Mouse (Mus musculus) CD4-positive helper T cell, adult 2 months (primary cell): Measurements from ENCODE around the gene Gpx4.
A peak's percentile ranks its signal among the peaks of the same experiment; 100 is the strongest.
"Not testable (repeated sequence)": the region's sequence is repeated elsewhere in the genome, so short reads cannot be mapped to it uniquely, and the experiment has no call there.

Experiments
- DNase-seq: peaks from one replicate; pipeline ENCODE4 v3.0.0-alpha.2; 2012; ENCODE audit warnings: low read depth, missing footprints, low spot score

Gpx4 gene

DNA sequence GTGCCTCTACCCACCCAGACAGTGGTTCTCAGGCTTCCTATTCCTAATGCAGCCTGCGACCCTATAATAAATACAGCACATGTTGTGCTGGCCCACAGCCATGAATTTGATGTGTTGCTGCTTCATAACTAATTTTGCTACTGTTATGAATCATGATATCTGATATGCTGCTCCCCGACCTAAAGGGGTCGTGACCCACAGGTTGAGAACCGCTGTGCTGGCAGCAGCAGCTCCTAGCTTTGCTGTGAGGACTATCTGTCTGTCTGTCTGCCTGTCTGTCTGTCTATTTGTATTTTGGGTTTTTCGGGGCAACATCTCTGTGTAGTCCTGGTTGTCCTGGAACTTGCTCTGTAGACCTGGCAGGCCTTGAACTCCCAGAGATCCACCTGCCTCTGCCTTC is 23.2 kb upstream of the Gpx4 start:
- peak; percentile 78 for DNase-seq

DNA sequence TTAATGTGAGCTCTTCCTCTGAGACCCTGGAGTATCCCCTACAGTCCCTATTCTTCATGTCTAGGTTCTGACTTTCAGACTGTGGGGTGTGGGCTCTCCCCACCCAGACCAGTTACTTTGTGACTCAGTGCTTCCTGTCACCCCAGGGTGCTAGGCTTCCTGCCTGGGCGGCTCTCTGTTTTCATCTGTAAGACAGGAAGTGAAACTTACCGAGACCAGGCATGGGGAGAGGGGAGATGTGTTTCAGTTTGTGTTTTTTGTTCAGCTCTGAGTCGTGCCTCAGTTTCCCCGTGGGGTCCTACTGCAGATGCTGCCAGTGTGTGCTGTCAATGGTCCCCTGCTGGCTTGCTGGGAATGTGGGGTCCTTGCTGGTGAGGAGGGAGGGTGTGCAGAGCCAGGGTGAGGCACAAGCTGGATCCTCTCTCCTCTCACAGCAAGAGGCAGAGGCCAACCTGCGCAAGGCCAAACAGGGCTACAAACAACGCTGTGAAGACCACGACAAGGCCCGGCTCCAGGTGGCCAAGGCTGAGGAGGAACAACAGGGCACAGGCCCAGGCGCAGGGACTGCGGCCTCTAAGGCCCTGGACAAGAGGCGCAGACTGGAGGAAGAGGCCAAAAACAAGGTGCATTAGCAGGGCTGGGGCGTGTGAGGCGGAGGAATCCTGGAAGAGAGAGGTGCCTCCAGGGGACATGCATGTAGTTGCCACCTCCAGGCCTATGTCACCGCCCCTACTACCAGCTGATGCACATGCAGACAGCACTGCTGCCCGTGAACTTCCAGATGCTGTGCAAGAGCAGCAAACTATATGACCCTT is 22.5 kb upstream of the Gpx4 start:
- DNase-seq = peak; percentile 91

DNA sequence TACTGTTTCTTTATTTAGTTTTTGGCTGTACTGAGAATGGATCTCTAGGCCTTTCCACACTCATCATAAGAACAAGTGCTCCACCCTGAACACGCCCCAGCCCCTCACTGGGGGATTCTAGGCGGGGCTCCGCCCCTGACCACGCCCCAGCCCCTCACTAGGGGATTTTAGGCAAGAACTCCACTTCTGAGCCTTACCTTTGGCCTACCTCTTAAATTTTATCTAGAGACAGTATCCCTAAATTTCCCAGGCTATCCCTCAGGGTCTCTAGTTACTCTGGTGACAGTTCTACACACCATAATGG is 22.0 kb upstream of the Gpx4 start:
- DNase-seq = no peak

DNA sequence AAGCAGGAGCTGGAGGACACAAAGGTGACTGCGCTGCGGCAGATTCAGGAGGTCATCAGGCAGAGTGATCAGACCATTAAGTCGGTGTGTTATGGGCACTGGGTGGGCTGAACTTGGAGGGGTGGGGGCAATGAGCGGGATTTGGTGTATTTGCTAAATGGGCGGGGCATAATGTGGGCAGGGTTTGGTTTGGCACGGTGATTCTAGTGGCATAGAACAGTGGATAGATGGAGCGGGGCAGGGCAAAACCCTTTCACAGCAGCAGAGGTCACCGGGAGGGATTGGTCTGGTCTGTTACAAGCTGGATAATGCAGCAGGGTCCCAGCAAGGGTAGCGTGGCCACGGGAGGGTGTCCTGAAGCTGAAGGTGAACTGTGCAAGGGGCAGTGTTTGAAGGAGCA is 21.5 kb upstream of the Gpx4 start:
- DNase-seq = peak; percentile 21

DNA sequence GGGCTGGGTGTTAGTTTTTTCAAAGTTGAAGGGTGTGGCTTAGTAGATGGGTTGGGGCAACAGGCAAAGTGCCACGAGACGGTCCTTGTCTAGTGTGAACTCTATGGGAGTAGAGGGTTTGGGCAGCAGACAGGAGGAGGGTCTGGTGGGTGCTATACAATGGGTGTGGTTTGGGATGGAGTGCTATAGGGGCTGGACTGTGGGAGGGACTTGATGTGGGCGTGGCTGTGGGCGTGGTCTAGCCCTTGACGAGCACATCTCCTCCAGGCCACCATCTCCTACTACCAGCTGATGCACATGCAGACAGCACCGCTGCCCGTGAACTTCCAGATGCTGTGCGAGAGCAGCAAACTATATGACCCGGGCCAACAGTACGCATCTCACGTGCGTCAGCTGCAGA is 21.1 kb upstream of the Gpx4 start:
- peak; percentile 67 for DNase-seq

DNA sequence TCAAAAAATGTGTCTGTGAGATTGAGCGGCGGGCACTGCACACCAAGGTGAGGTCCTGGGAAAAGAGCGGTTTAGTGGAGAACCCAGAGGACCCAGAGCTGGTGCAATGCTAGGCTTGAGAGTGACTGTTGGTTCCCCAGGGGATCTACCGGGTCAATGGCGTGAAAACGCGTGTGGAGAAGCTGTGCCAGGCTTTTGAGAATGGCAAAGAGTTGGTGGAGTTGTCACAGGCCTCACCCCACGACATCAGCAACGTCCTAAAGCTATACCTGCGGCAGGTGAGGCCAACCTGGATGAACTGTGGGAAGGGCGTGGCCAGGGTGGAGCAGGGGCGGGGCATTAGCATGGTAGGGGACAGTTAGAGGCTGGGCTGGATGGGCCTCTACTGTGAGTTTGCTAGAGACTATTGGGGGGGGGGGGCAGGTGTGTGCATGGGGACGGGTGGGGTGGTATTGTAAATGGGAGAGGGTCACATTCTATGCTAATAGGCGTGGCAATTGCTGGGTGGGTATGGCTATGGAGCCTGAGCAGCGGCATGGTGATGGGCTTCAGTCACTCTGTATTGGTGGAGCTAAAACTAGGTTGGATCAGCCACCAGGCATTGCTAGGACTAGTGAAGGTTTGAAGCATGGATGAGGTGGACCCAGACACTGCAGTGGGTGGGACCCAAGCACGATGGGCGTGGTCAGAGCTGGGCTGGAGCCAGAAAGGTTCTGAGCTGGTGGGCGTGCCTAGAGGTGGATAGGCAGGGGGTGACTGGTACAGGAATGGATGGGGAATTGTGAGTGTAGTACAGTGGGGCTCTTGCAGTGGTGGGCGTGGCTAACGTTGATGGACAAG is 19.1 kb upstream of the Gpx4 start:
- DNase-seq = no peak

DNA sequence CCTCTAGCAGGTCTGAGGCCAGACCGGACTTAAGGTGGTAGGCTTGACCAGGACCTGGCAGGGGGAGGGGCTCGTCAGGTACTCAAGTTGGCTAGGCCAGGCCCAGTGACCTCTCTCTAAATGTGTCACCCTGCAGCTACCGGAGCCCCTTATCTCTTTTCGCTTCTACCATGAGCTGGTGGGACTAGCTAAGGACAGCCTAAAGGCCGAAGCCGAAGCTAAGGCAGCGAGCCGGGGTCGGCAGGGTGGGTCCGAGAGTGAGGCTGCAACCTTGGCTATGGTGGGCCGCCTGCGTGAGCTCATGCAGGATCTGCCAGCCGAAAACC is 18.5 kb upstream of the Gpx4 start:
- no peak for DNase-seq

DNA sequence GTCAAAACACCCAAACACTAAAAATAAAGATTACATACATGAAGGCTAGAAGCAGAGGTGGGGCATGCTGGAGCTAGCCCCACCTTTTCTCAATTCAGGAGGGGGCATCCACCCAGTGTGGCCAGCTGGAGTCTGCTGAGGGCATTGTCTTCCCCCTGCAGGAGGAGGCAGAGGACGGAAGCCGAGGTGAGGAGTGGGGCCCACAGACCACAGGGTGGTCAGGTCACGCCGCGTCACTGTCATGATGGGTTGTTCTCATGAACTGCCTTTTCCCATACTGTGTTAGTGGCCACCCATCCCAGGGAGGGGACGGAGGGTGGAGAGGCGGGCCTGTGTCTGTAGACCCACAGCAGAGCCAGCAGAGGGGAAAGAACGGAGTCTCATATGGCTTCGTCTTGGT is 16.8 kb upstream of the Gpx4 start:
- DNase-seq = peak; percentile 26

DNA sequence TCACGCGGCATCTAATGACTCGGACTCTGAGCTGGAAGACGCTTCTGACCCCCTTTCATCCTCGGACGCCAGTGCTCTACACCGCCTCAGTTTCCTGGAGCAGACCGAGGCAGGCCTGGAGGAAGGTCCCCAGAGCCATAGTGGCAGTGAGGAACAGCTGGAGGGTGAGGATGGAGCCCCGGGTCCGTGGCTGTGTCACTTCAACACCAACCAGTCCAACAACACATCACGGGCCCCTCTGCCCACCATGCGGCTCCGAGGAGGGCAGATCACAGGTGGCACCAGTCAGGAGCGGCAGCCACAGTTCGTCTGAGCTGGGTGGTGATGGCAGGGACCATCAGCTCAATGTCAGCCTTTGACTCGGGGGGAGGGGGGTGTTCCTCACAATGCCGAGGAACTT is 16.2 kb upstream of the Gpx4 start:
- no peak for DNase-seq

DNA sequence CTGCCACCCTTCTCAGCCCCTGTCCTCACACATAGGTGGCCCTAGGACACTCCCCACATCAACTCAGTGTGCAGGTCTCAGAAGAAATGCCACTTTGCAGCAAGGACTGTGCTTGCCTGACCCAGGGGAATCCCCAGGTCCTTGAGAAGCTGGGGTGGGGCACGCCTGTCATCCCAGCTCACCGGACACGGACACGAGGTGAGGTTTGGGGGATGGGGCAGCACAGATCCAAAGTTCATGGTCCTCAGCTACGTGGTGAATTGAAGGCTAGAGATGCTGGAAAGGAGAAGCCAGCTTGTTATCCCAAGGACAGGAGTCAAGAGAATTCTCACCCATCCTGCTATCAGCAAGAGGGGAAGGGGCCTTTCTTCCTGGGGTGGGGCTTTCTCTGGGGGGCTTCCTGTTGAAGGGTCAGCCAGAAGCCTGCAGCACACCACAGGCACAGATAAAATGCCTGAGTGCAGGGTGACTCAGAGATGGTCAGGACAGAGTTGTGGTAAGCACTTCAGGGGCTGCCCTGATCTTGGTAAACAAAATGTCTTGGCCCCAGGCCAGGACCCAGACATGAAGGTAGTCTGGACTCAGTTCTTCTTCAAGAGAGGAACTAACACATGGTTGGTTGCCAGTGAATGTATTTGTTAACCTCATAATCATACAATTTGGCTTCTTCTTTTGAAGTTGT is 14.0 kb upstream of the Gpx4 start:
- peak; percentile 78 for DNase-seq

DNA sequence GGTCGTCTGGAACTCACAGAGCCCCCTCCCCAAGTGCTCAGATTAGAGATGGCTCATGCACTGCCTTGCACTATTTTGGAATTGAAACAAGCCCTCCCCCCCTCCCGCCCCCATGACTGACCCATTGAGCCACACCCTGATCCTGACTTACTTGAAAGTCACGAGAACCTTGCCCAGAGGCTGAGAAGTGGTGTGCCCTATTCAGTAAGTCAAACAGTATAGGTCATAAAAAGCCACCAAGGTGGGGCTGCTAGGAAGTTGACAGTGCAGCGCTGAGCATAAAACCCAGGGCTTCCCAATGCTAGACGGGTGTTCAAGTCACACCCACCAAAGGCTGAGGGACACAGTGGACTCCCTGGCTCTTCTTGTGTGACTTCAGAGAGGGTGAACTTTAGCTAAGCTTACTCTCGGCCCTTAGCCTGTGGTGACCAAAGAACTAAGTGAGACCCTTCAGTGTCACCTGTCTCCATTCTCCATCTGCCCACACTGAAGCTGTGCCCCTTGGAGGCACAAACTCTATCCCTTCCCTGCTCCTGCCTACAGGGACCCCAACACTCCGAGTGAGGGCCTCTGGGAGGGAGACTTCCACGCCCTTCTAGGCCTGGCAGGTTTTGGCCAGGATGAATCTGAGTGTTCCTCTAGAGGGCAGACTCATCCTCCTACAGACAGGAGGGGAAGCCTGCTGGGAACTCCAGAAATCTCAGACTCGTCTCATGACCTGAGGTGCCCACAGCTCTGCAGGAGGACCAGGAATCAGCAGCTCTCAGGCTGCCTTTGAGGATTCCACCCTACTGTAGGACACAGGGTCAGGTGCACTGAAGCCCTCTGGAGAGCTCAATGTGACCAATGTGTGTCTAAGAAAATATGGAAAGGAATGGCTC is 13.2 kb upstream of the Gpx4 start:
- no peak for DNase-seq

DNA sequence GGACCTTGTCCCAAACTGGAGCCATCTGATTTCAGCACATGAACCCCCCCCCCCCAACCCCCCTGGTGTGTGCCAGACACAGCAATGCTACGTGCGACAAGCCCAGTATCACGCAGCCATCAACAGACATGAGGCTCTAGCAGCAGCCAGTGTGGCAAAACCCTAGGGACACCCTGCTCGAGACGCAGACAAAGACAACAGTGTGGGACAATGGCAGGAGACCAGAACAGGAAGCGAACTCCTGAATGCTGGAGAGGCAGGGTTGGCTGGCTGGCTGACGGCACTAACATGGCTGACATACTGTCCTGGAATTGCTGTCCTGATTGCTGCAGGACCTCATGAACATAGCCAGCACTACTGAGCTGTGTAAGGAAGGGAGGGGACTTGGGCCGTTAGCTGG is 11.8 kb upstream of the Gpx4 start:
- DNase-seq = no peak

DNA sequence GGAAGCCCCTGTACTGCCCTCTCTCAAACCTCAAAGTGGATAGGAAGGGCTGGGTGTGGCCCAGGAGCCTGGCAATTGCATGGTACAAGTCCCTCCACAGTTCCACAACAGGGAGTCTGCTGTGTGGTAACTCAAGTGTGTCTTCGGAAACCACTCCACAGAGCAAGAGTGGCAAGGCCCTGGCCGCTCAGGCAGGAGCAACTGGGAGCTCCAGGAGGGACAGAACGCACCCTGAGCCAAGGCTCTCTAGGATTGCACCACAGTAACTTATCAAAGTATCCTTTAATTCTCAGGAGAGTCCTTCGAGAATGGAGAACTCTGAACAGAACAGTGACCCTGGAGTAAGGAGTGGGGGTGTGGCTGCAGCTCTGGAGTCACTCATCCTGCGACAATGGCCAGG is 11.3 kb upstream of the Gpx4 start:
- no peak for DNase-seq

DNA sequence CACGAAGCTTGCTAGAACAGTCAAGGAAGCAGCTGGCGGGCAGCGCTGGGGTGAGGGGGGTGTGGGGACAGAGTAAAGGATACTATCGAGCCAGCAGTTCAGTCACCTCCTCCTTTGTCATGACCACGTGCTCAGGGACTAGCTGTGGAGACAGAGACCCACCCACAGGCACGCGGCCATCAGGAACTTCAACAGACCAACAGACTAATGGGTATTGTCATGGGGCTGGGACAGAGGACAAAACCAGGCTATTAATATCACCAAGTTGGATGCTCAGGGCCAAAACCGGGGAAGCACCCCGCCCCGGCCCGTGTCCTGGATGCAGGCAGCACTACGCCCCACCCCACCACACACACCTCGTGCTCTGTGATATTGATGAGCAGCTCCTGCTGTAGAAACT is 10.1 kb upstream of the Gpx4 start:
- DNase-seq = no peak

DNA sequence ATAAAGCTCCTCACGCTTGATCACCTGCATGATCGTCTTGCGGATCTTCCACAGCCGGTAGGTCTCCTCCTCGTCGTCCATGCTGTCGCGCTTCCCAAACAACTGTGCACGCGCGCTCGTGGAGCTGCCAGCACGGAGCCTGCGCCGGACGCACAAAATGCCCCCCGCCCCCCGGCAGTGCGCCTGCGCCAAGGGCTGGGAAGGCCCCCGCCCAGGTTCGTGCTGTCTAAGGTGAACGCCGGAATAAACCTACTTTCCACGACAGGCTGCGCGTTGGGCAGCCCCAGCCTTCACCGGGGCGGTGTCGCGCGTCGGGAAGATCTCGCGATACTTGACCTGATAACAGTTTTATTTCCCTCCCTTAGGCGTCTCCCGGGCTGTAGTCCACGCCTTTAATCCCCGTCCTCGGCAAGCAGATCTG is 7.4 kb upstream of the Gpx4 start, which contains the start of gene Polr2e:
Polr2e (minus strand) TSS at position 237 of the 421 bp plus-strand sequence.
- peak; percentile 98 for DNase-seq

DNA sequence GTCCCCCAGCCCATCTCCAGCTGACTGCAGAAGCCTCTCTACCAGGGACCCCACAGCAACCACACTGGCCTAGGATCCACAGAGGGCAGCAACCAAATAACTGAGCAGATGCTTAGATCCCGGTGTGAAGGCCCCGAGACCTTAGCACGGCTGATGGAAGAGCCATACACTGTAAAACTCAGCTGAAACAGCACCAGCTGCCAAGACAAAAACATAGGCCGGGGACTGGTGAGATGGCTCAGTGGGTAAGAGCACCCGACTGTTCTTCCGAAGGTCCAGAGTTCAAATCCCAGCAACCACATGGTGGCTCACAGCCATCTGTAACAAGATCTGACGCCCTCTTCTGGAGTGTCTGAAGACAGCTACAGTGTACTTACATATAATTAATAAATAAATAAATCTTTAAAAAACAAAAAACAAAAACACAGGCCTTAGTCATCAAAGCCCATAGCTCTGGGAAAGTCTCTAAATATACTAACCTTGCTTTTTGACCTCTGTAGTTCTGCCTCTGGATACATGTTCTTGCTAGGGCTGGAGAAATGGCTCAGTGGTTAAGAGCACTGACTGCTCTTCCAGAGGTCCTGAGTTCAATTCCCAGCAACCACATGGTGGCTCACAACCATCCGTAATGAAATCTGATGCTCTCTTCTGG is 5.4 kb upstream of the Gpx4 start:
- DNase-seq = not testable (repeated sequence)

DNA sequence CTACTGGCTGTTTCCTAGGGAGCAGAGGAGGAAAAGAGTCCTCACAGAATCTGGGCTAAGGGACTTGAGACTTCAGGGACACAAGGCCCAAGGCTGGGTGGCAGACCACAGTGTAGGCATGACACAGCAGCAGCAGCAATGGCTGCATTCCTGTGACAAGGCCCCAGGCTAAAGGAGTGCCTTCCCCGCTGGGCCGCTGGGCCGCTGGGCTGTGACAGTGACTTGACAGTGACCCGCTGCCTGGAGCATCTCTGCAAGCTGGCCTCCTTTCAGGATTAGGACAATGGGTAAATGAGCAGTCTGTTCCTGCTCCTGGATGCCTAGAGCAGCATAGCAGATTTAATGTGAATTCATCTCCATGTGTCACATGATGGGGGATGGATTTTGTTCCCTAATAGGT is 2.9 kb upstream of the Gpx4 start:
- no peak for DNase-seq

DNA sequence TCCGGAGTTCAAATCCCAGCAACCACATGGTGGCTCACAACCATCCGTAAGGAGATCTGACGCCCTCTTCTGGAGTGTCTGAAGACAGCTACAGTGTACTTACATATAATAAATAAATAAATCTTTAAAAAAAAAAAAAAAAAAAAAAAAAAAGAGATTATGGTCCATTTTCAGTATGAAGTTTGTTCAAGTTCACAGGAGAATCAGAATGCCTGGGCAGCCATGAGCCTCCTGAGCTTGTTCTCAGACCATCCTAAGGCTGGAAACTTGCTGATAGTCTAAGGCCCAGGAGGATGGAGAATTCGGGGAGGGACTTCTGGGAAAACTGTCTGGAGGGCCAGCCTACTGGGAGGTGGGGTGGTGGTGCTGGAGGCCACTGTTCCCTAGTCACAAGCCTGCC is 1.6 kb upstream of the Gpx4 start:
- DNase-seq = not testable (repeated sequence)

DNA sequence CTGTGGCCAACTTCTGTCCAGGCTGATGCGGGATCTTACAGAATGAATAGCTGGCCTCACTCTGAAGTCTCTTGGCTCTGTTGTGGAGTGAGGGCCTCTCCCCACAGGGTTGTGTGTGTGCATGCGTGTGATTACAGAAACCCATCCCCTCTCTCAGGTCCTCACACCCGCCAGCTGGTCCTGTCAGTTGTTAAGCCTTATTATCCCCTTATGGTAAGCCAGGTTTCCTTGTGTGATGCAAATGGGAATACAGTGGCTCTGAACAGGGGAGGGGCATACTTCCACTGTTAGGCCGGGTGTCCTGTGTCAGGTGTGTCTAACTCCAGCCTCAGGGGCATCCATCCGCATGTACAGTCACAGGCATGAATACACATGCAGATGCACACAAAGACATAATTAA is 1.2 kb upstream of the Gpx4 start:
- no peak for DNase-seq

DNA sequence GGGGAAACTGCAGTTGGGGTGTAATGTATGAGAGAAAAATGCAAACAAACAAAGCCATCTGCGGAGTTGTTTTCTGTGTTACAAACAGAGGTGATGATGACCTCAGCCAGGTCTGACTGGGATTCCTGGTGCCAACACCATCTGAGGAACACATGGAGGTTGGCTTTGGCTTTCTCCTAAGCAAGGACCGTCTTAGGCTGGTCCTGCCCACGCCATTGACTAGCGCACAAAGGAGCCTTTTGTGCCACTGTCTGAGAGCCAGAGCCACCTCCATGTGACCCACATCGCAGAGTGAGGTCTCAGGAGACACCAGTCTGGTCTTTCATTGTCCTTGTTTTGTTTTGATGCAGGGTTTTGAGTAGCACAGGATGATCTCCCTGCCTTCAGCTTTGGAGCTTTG is 1.4 kb downstream of the Gpx4 start:
- no peak for DNase-seq

DNA sequence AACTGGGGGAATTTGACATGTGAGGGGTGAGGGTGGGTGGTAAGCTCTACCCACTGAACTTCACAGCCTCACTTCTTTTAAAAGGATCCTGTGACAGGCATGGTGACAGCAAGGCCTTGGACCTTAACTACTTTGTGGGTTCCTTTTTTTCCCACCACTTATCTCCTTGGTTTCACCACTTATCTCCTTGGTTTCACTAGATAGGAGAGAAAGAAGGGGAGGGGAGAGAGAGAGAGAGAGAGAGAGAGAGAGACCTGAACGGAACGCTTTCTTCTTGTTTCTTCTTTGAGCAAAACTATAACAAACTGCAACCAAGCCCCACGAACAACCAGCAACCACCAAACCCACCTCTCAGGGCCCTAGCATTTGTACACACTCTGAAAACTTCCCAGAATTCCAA is 1.9 kb downstream of the Gpx4 start:
- no peak for DNase-seq
